Mouse (Mus musculus): ENCODE measurements around the gene Slc39a9.

DNA sequence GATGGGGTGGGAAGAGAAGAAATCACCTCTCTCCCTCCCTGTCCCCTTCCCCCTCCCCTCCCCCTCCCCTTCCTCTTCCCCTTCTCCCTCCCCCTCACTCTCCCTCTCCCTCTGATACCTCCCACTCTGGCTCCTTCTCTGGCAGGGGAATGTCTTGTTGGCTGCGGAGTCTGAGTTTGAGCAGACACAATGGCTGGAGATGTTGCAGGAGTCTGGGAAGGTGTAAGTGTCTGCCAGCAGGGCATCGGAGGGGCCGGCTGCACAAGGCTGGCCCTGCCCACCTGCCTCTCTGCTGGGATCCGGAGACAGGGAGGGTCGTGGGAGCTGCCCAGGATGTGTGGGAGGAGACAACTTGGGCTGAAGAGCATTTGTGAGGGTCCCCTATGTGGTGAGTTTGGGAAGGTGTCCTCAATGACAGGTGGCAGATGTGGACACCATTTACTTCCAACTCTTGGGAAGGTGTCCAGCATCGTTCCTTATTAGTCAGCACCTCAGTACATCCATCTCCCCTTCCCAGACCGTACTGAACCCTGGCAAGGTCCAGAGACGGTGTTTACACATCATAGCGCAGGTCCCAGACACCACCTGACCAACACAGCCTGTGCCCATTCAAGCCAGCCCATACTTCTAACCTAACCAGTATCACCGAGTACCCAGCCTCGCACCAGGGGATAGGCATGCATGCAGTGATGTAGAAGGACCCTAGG, 62.7 kb downstream of the Slc39a9 start:
- no peak for TF ChIP-seq CTCF (IDR thresholded peaks at IDR 0.05; ENCODE audit: extremely low read depth, insufficient read depth, low read length)
- no peak for TF ChIP-seq POLR2A (IDR thresholded peaks at IDR 0.05; ENCODE audit: extremely low read depth, insufficient read depth, low read length)
